Mouse (Mus musculus): ENCODE data around the gene Cnga1. TPM values are rescaled to one million over a fixed set of nuclear protein-coding genes. Genes with fewer than 3 reads are reported as not detected.
A peak's percentile ranks its signal among the peaks of the same experiment; 100 is the strongest.

Cnga1 gene
- polyA plus RNA-seq, 1 experiment, result not detected

- peak; percentile 20 to 42 for DNase-seq
- no peak overlapping the region for H3K4me3 ChIP-seq (replicated peaks; ENCODE audit: insufficient read depth, low read depth, low read length)
- no peaks in the 10 kb centered on the region for H3K4me1 ChIP-seq (ENCODE audit: control insufficient read depth, insufficient read depth, low read length)
- peak; percentile 59 for TF ChIP-seq CTCF (IDR thresholded peaks at IDR 0.05; ENCODE audit: borderline replicate concordance, insufficient read depth, low read depth, low read length)
- no peak for TF ChIP-seq POLR2A (IDR thresholded peaks at IDR 0.05; ENCODE audit: borderline replicate concordance, insufficient read depth, low read length)
- WGBS, result 27% methylated on average over 5 of the region's 5 CpGs
- H3K27me3 ChIP-seq (ENCODE audit: control insufficient read depth, insufficient read depth, low read length), result no peaks in the 10 kb centered on the region
- no peak overlapping the region for H3K27ac ChIP-seq (ENCODE audit: insufficient read depth, low read length)
Observed at GRCm38 (mm10) chr5:72665281-72665680, 21.2 kb upstream of the Cnga1 start.

- no peak for TF ChIP-seq POLR2A (IDR thresholded peaks at IDR 0.05; ENCODE audit: borderline replicate concordance, insufficient read depth, low read length)
- no peak for TF ChIP-seq CTCF (IDR thresholded peaks at IDR 0.05; ENCODE audit: borderline replicate concordance, insufficient read depth, low read depth, low read length)
- no peak overlapping the region for H3K4me3 ChIP-seq (replicated peaks; ENCODE audit: insufficient read depth, low read depth, low read length)
- no peaks in the 10 kb centered on the region for H3K27me3 ChIP-seq (ENCODE audit: control insufficient read depth, insufficient read depth, low read length)
- no peak overlapping the region for H3K27ac ChIP-seq (ENCODE audit: insufficient read depth, low read length)
- WGBS, result 53% methylated on average over 3 of the region's 3 CpGs
- DNase-seq, result no peak
- no peaks in the 10 kb centered on the region for H3K4me1 ChIP-seq (ENCODE audit: control insufficient read depth, insufficient read depth, low read length)
Observed at GRCm38 (mm10) chr5:72664854-72665253, 20.8 kb upstream of the Cnga1 start.

GRCm38 (mm10) chr5:72664126-72664525, 20.1 kb upstream of the Cnga1 start:
- Histone ChIP-seq H3K4me1 (ENCODE audit: control insufficient read depth, insufficient read depth, low read length) (no peaks in the 10 kb centered on the region), H3K4me3 (replicated peaks; ENCODE audit: insufficient read depth, low read depth, low read length) (no peak overlapping the region), H3K27ac (ENCODE audit: insufficient read depth, low read length) (no peak overlapping the region), H3K27me3 (ENCODE audit: control insufficient read depth, insufficient read depth, low read length) (no peaks in the 10 kb centered on the region)
- TF ChIP-seq CTCF (IDR thresholded peaks at IDR 0.05; ENCODE audit: borderline replicate concordance, insufficient read depth, low read depth, low read length), result no peak
- TF ChIP-seq POLR2A (IDR thresholded peaks at IDR 0.05; ENCODE audit: borderline replicate concordance, insufficient read depth, low read length), result no peak
- DNase-seq, result no peak
- WGBS, result 85% methylated on average over 5 of the region's 5 CpGs

GRCm38 (mm10) chr5:72661051-72661781, 17.1 kb upstream of the Cnga1 start:
- H3K4me3 ChIP-seq (replicated peaks; ENCODE audit: insufficient read depth, low read depth, low read length), result no peak overlapping the region
- no peak for DNase-seq
- TF ChIP-seq CTCF (IDR thresholded peaks at IDR 0.05; ENCODE audit: borderline replicate concordance, insufficient read depth, low read depth, low read length) (no peak), POLR2A (IDR thresholded peaks at IDR 0.05; ENCODE audit: borderline replicate concordance, insufficient read depth, low read length) (no peak)
- H3K27ac ChIP-seq (ENCODE audit: insufficient read depth, low read length), result no peak overlapping the region
- 82% methylated on average over 6 of the region's 6 CpGs for WGBS
- no peaks in the 10 kb centered on the region for H3K27me3 ChIP-seq (ENCODE audit: control insufficient read depth, insufficient read depth, low read length)
- no peaks in the 10 kb centered on the region for H3K4me1 ChIP-seq (ENCODE audit: control insufficient read depth, insufficient read depth, low read length)

- no peak for DNase-seq
- TF ChIP-seq CTCF (IDR thresholded peaks at IDR 0.05; ENCODE audit: borderline replicate concordance, insufficient read depth, low read depth, low read length), result no peak
- no peak for TF ChIP-seq POLR2A (IDR thresholded peaks at IDR 0.05; ENCODE audit: borderline replicate concordance, insufficient read depth, low read length)
Observed at GRCm38 (mm10) chr5:72658375-72658774, 14.3 kb upstream of the Cnga1 start.

GRCm38 (mm10) chr5:72656270-72656791, 12.3 kb upstream of the Cnga1 start:
- H3K27me3 ChIP-seq (ENCODE audit: control insufficient read depth, insufficient read depth, low read length), result no peaks in the 10 kb centered on the region
- no peak for DNase-seq
- 76% methylated on average over 7 of the region's 7 CpGs for WGBS
- TF ChIP-seq CTCF (IDR thresholded peaks at IDR 0.05; ENCODE audit: borderline replicate concordance, insufficient read depth, low read depth, low read length) (no peak), POLR2A (IDR thresholded peaks at IDR 0.05; ENCODE audit: borderline replicate concordance, insufficient read depth, low read length) (no peak)
- H3K27ac ChIP-seq (ENCODE audit: insufficient read depth, low read length), result no peak overlapping the region
- no peaks in the 10 kb centered on the region for H3K4me1 ChIP-seq (ENCODE audit: control insufficient read depth, insufficient read depth, low read length)
- no peak overlapping the region for H3K4me3 ChIP-seq (replicated peaks; ENCODE audit: insufficient read depth, low read depth, low read length)

More at GRCm38 (mm10) chr5:72658375-72658774, 14.3 kb upstream of the Cnga1 start:
- no peak overlapping the region for H3K27ac ChIP-seq (ENCODE audit: insufficient read depth, low read length)
- 92% methylated on average over 13 of the region's 13 CpGs for WGBS
- no peak overlapping the region for H3K4me3 ChIP-seq (replicated peaks; ENCODE audit: insufficient read depth, low read depth, low read length)
- no peaks in the 10 kb centered on the region for H3K27me3 ChIP-seq (ENCODE audit: control insufficient read depth, insufficient read depth, low read length)
- H3K4me1 ChIP-seq (ENCODE audit: control insufficient read depth, insufficient read depth, low read length), result no peaks in the 10 kb centered on the region

- TF ChIP-seq CTCF (IDR thresholded peaks at IDR 0.05; ENCODE audit: borderline replicate concordance, insufficient read depth, low read depth, low read length) (no peak), POLR2A (IDR thresholded peaks at IDR 0.05; ENCODE audit: borderline replicate concordance, insufficient read depth, low read length) (no peak)
- DNase-seq, result no peak
- Histone ChIP-seq H3K4me1 (ENCODE audit: control insufficient read depth, insufficient read depth, low read length) (no peaks in the 10 kb centered on the region), H3K4me3 (replicated peaks; ENCODE audit: insufficient read depth, low read depth, low read length) (no peak overlapping the region), H3K27ac (ENCODE audit: insufficient read depth, low read length) (no peak overlapping the region), H3K27me3 (ENCODE audit: control insufficient read depth, insufficient read depth, low read length) (no peaks in the 10 kb centered on the region)
- 33% methylated on average over 10 of the region's 10 CpGs for WGBS
Observed at GRCm38 (mm10) chr5:72653068-72653674, 9.1 kb upstream of the Cnga1 start.
